ENCODE assay signal across 15 mouse cellular contexts in genomic region chr8:121857331-121857730, GRCm38 (mm10). TPM values are rescaled to one million over a fixed set of nuclear protein-coding genes. Genes with fewer than 3 reads are reported as not detected.
A peak's percentile ranks its signal among the peaks of the same experiment; 100 is the strongest.
DNase-seq lines count a peak whose midpoint lies in the region; ATAC-seq and TF ChIP-seq lines count a peak whose summit lies in the region.
"Had no signal": no experiment of that assay in that cellular context is flagged by ENCODE, and none has a peak within 500 bp of the region (broad histone marks: within the 10 kb centered on the region; RNA-seq: fewer than 3 reads in every experiment).

No protein-coding gene starts in this region.

- dilution Hi-C loops in CH12.LX (cut with MboI; ENCODE audit: extremely low pct_ligation_motif_present, extremely low pct_unique_long_range_greater_than_20kb, low sequenced_read_pairs): no loop called here

- H3K4me3 ChIP-seq in CH12.LX (replicated peaks in 1 of 3; ENCODE audit: low read depth in 2 of 3, low read length in 2 of 3, poor library complexity in 1 of 3): no peak overlapping the region
- H3K4me3 ChIP-seq in midbrain, embryonic 16.5 days (ENCODE audit: low read depth, low read length): no peak overlapping the region
- H3K4me3 ChIP-seq: intestine, embryonic 15.5 days; limb, embryonic 12.5 days; midbrain, embryonic 12.5 days had no signal

- H3K4me1 ChIP-seq in CH12.LX (ENCODE audit: control insufficient read depth in 1 of 2, insufficient read depth in 2 of 2): peaks cover 43 to 78% of the 10 kb centered on the region in 2 experiments
- no peaks in the 10 kb centered on the region for H3K4me1 ChIP-seq in midbrain, embryonic 16.5 days (ENCODE audit: control insufficient read depth, insufficient read depth, low read length)
- H3K4me1 ChIP-seq: intestine, embryonic 15.5 days; limb, embryonic 12.5 days had no signal

- H3K9ac ChIP-seq in CH12.LX (ENCODE audit: insufficient read depth, low read depth): peak overlapping the region; percentile 27
- H3K9ac ChIP-seq in midbrain, embryonic 16.5 days (ENCODE audit: low read depth, low read length): no peak overlapping the region
- H3K9ac ChIP-seq: intestine, embryonic 15.5 days; limb, embryonic 12.5 days; midbrain, embryonic 12.5 days had no signal

- no peak for ATAC-seq in granulocyte monocyte progenitor cell, adult 5-6 weeks (replicated peaks; ENCODE audit: poor library complexity, severe bottlenecking)
- no peak for ATAC-seq in midbrain, embryonic 16.5 days
- ATAC-seq: forebrain, embryonic 14.5 days; intestine, embryonic 15.5 days had no signal

- 51% methylated on average over 9 of the region's 9 CpGs for WGBS in midbrain, embryonic 16.5 days

- TF ChIP-seq POLR2A in CH12.LX (IDR thresholded peaks at IDR 0.05; ENCODE audit: low read depth, low read length): no peak; the same call in 1 of the 2 replicates

- peak; percentile 85 for TF ChIP-seq EP300 in CH12.LX (IDR thresholded peaks at IDR 0.05; ENCODE audit: low read length)

- peak overlapping the region; percentile 89 for H3K27ac ChIP-seq in CH12.LX (ENCODE audit: insufficient read depth, low read depth)
- no peak overlapping the region for H3K27ac ChIP-seq in midbrain, embryonic 16.5 days (ENCODE audit: low read length)
- H3K27ac ChIP-seq: intestine, embryonic 15.5 days; limb, embryonic 12.5 days; midbrain, embryonic 12.5 days had no signal

- H3K27me3 ChIP-seq in CH12.LX (replicated peaks): no peaks in the 10 kb centered on the region
- no peaks in the 10 kb centered on the region for H3K27me3 ChIP-seq in midbrain, embryonic 16.5 days (ENCODE audit: control insufficient read depth, insufficient read depth, low read depth, low read length)
- H3K27me3 ChIP-seq: intestine, embryonic 15.5 days had no signal

- peaks cover 0 to 21% of the 10 kb centered on the region in 2 experiments for H3K36me3 ChIP-seq in CH12.LX (replicated peaks in 1 of 2; ENCODE audit: control insufficient read depth in 1 of 2, insufficient read depth in 1 of 2, low read length in 1 of 2)
- H3K36me3 ChIP-seq in midbrain, embryonic 16.5 days (ENCODE audit: control insufficient read depth, insufficient read depth, low read length): no peaks in the 10 kb centered on the region
- H3K36me3 ChIP-seq: intestine, embryonic 15.5 days; limb, embryonic 12.5 days; midbrain, embryonic 12.5 days had no signal

- in situ Hi-C loops in CH12.LX (cut with MboI; ENCODE audit: low pct_ligation_motif_present, low pct_unique_long_range_greater_than_20kb, low sequenced_read_pairs): loop anchor here (10.0 kb wide), 1 partner anchor 407 kb away; no protein-coding TSS in a partner anchor

- DNase-seq in kidney, adult 11 months: peak; percentile 19
- no peak for DNase-seq in kidney, adult 9 months
- DNase-seq in CH12.LX (ENCODE audit: extremely low read depth): peak; percentile 91
- peak; percentile 90 for DNase-seq in cerebellum, adult 11 months
- peak; percentile 94 for DNase-seq in cerebellum, postnatal 25 days
- DNase-seq in frontal cortex, adult 2 months (ENCODE audit: extremely low spot score in 1 of 2, low spot score in 1 of 2): no peak
- DNase-seq: adrenal gland, adult 2 months; right cerebral cortex, postnatal 25 days; thymus, adult 18-20 months had no signal

- no peak for TF ChIP-seq CTCF in CH12.LX (conservative IDR thresholded peaks at IDR 0.05 in 1 of 2, IDR thresholded peaks at IDR 0.05 in 1 of 2; ENCODE audit: low read depth in 2 of 2, low read length in 2 of 2)

- peaks cover 17% of the 10 kb centered on the region for H3K9me3 ChIP-seq in CH12.LX (replicated peaks; ENCODE audit: low read length)
- H3K9me3 ChIP-seq in midbrain, embryonic 16.5 days (replicated peaks; ENCODE audit: control insufficient read depth, low read length, poor library complexity, severe bottlenecking): no peaks in the 10 kb centered on the region
- H3K9me3 ChIP-seq: intestine, embryonic 15.5 days; limb, embryonic 12.5 days; midbrain, embryonic 12.5 days had no signal

- TF ChIP-seq RAD21 in CH12.LX (IDR thresholded peaks at IDR 0.05; ENCODE audit: low read depth, low read length): no peak; the same call in 1 of the 2 replicates

- H3K79me2 ChIP-seq in CH12.LX (replicated peaks; ENCODE audit: control insufficient read depth, extremely low read depth, insufficient read depth, poor library complexity, severe bottlenecking): no peaks in the 10 kb centered on the region

- H3K4me2 ChIP-seq in CH12.LX (ENCODE audit: insufficient read depth, low read depth, poor library complexity, severe bottlenecking): peak overlapping the region; percentile 32; the same call in 1 of the 2 replicates
- H3K4me2 ChIP-seq in midbrain, embryonic 16.5 days (ENCODE audit: low read length): no peak overlapping the region
- H3K4me2 ChIP-seq: intestine, embryonic 15.5 days; limb, embryonic 12.5 days; midbrain, embryonic 12.5 days had no signal

TF ChIP-seq in CH12.LX, 34 proteins besides CTCF, POLR2A, EP300 and RAD21 (continues in another document):
- TF ChIP-seq MAFK (IDR thresholded peaks at IDR 0.05; ENCODE audit: insufficient replicate concordance, low read length) (0 out of 2 replicates have a peak, but pooled peaks have one; percentile 45), ZC3H11A (IDR thresholded peaks at IDR 0.05; ENCODE audit: low read depth, low read length) (no peak), MYC (IDR thresholded peaks at IDR 0.05; ENCODE audit: low read depth, low read length) (no peak), ZNF384 (IDR thresholded peaks at IDR 0.05; ENCODE audit: low read depth, low read length) (no peak), SMC3 (IDR thresholded peaks at IDR 0.05; ENCODE audit: low read depth, low read length) (no peak), POLR2AphosphoS2 (IDR thresholded peaks at IDR 0.05; ENCODE audit: low read depth, low read length) (no peak), RCOR1 (conservative IDR thresholded peaks at IDR 0.05; ENCODE audit: low read depth, low read length) (peak; percentile 29; the same call in 1 of the 2 replicates), ZKSCAN1 (IDR thresholded peaks at IDR 0.05; ENCODE audit: borderline replicate concordance, low read depth, low read length) (no peak), KAT2A (IDR thresholded peaks at IDR 0.05; ENCODE audit: insufficient replicate concordance, low read length) (no peak), ZMIZ1 (IDR thresholded peaks at IDR 0.05; ENCODE audit: low read depth, low read length) (0 out of 2 replicates have a peak, but pooled peaks have one; percentile 32), CHD2 (IDR thresholded peaks at IDR 0.05; ENCODE audit: low read length) (peak; percentile 69), NELFE (IDR thresholded peaks at IDR 0.05; ENCODE audit: low read depth, low read length) (peak; percentile 38; the same call in 1 of the 2 replicates), GABPA (IDR thresholded peaks at IDR 0.05; ENCODE audit: insufficient replicate concordance, low read depth, low read length) (no peak), TCF12 (IDR thresholded peaks at IDR 0.05; ENCODE audit: low read depth, low read length) (peak; percentile 59; the same call in 1 of the 2 replicates), MXI1 (IDR thresholded peaks at IDR 0.05; ENCODE audit: low read depth, low read length) (peak; percentile 70; the same call in 1 of the 2 replicates), ELF1 (IDR thresholded peaks at IDR 0.05; ENCODE audit: low read depth, low read length) (peak; percentile 52; the same call in 1 of the 2 replicates), JUN (IDR thresholded peaks at IDR 0.05; ENCODE audit: insufficient read depth, low read depth, low read length) (peak; percentile 75), SIN3A (IDR thresholded peaks at IDR 0.05; ENCODE audit: low read length) (peak; percentile 75), CHD1 (IDR thresholded peaks at IDR 0.05; ENCODE audit: low read depth, low read length) (no peak; the same call in 1 of the 2 replicates), JUND (conservative IDR thresholded peaks at IDR 0.05; ENCODE audit: low read depth, low read length) (peak; percentile 81), USF1 (IDR thresholded peaks at IDR 0.05; ENCODE audit: low read depth, low read length) (no peak), E2F4 (IDR thresholded peaks at IDR 0.05; ENCODE audit: insufficient replicate concordance, low read depth, low read length) (no peak), NRF1 (IDR thresholded peaks at IDR 0.05; ENCODE audit: low read depth, low read length) (0 out of 2 replicates have a peak, but pooled peaks have one; percentile 4), PAX5 (IDR thresholded peaks at IDR 0.05; ENCODE audit: low read length) (no peak), MAX (IDR thresholded peaks at IDR 0.05; ENCODE audit: low read length) (peak; percentile 72), BHLHE40 (IDR thresholded peaks at IDR 0.05; ENCODE audit: low read depth, low read length) (peak; percentile 74), HCFC1 (IDR thresholded peaks at IDR 0.05; ENCODE audit: low read depth, low read length) (no peak; the same call in 1 of the 2 replicates), USF2 (conservative IDR thresholded peaks at IDR 0.05; ENCODE audit: low read depth, low read length) (no peak), MEF2A (IDR thresholded peaks at IDR 0.05; ENCODE audit: borderline replicate concordance, low read depth, low read length) (peak; percentile 99), TBP (conservative IDR thresholded peaks at IDR 0.05; ENCODE audit: low read depth, low read length) (peak; percentile 72), UBTF (IDR thresholded peaks at IDR 0.05; ENCODE audit: low read depth, low read length) (no peak), IRF4 (IDR thresholded peaks at IDR 0.05; ENCODE audit: low read depth, low read length) (peak; percentile 98)

RNA-seq across cellular contexts. Expression of gene Klhdc4, which starts 28.0 kb away (rescaled TPM):
- total RNA-seq in CH12.LX (2012; rRNA removed) (54.3 and 66.9 TPM in 2 replicates), CH12.LX (2014; rRNA removed) (35.5 and 42.4 TPM in 2 replicates)
- 51.5 and 69.7 TPM in 2 replicates for polyA plus RNA-seq in CH12.LX (2012; ENCODE audit: insufficient read length, low read depth)
- total RNA-seq in granulocyte monocyte progenitor cell, adult 5-6 weeks (2014; fragmentation: Nextera tagmentation): 41.4 and 44.4 TPM in 2 replicates
- total RNA-seq in granulocyte monocyte progenitor cell, adult 5-6 weeks (2017): 29.6 and 35.0 TPM in 2 replicates
- polyA plus RNA-seq in frontal cortex, adult 2 months (2012; rRNA removed): 44.5 and 50.3 TPM in 2 replicates
- polyA plus RNA-seq in midbrain, embryonic 16.5 days (2015; fragmentation: Nextera tagmentation; extraction: Ambion mirVana): 42.1 and 43.3 TPM in 2 replicates

RNA-seq across cellular contexts. Expression of gene Slc7a5, which starts 50.2 kb away (rescaled TPM):
- total RNA-seq in CH12.LX (2012; rRNA removed) (156 and 207 TPM in 2 replicates), CH12.LX (2014; rRNA removed) (110 and 119 TPM in 2 replicates)
- polyA plus RNA-seq in CH12.LX (2012; ENCODE audit: insufficient read length, low read depth): 235 and 291 TPM in 2 replicates
- total RNA-seq in granulocyte monocyte progenitor cell, adult 5-6 weeks (2014; fragmentation: Nextera tagmentation): 63.5 and 63.6 TPM in 2 replicates
- 22.8 and 29.4 TPM in 2 replicates for total RNA-seq in granulocyte monocyte progenitor cell, adult 5-6 weeks (2017)
- 63.7 and 70.1 TPM in 2 replicates for polyA plus RNA-seq in frontal cortex, adult 2 months (2012; rRNA removed)
- polyA plus RNA-seq in midbrain, embryonic 16.5 days (2015; fragmentation: Nextera tagmentation; extraction: Ambion mirVana): 48.9 and 50.8 TPM in 2 replicates

Comparison
In these comparisons a context has a peak if more than half of its experiments do, and no peak if none do; other contexts are left out.
1. DNase-seq: peak in kidney, adult 11 months (single experiment), CH12.LX (single experiment), cerebellum, adult 11 months (single experiment) and cerebellum, postnatal 25 days (2 of 2); none in kidney, adult 9 months (single experiment) and frontal cortex, adult 2 months (0 of 2).